Mouse (Mus musculus) CH12.LX (cell line): ENCODE measurements around the gene Ube2l3.

Experiments
- CTCF ChIP-seq, 2 experiments: IDR thresholded peaks in 1 of 2; conservative IDR thresholded peaks in 1 of 2; 2 replicates each; pipeline ENCODE4 v1.5.1; 2011 to 2012; ENCODE audit warnings: low read depth in 2 of 2, low read length in 2 of 2, improper control_type of control experiment in 1 of 2, inconsistent platforms in 1 of 2, mild to moderate bottlenecking in 1 of 2, moderate library complexity in 1 of 2
- EP300 ChIP-seq: IDR thresholded peaks from 2 replicates; pipeline ENCODE4 v1.6.1; 2011; ENCODE audit warnings: low read length, improper control_type of control experiment
- MEF2A ChIP-seq: IDR thresholded peaks from 2 replicates; pipeline ENCODE4 v1.6.1; 2014; ENCODE audit warnings: low read depth, mild to moderate bottlenecking, inconsistent platforms, low read length, improper control_type of control experiment, borderline replicate concordance
- MYC ChIP-seq: IDR thresholded peaks from 2 replicates; pipeline ENCODE4 v1.6.1; 2011; ENCODE audit warnings: low read depth, mild to moderate bottlenecking, improper control_type of control experiment, low read length
- POLR2A ChIP-seq: IDR thresholded peaks from 2 replicates; pipeline ENCODE4 v1.6.1; 2011; ENCODE audit warnings: low read depth, mild to moderate bottlenecking, improper control_type of control experiment, low read length
- RCOR1 ChIP-seq: conservative IDR thresholded peaks from 2 replicates; pipeline ENCODE4 v1.6.1; 2012; ENCODE audit warnings: low read depth, mild to moderate bottlenecking, inconsistent platforms, low read length, improper control_type of control experiment
- SMC3 ChIP-seq: IDR thresholded peaks from 2 replicates; pipeline ENCODE4 v1.6.1; 2011; ENCODE audit warnings: low read depth, low read length, improper control_type of control experiment

GRCm38 (mm10) chr16:17182136-17182535 is 20.3 kb downstream of the Ube2l3 start:
- TF ChIP-seq EP300 (no peak), POLR2A (no peak), MEF2A (no peak), MYC (no peak), CTCF (conservative IDR thresholded peaks at IDR 0.05 in 1 of 2, IDR thresholded peaks at IDR 0.05 in 1 of 2; ENCODE audit: low read depth in 2 of 2, low read length in 2 of 2) (no peak), RCOR1 (no peak), SMC3 (no peak)
